Mouse (Mus musculus): ENCODE data around the gene Arhgap22.

- TF ChIP-seq POLR2A (IDR thresholded peaks at IDR 0.05; ENCODE audit: borderline replicate concordance, extremely low read depth, low read depth, low read length) (no peak), CTCF (IDR thresholded peaks at IDR 0.05; ENCODE audit: insufficient read depth, low read length) (no peak)
Observed at GRCm38 (mm10) chr14:33244519-33244918, 30.7 kb downstream of the Arhgap22 start.

Data from lung, adult 2 months (tissue).